Mouse (Mus musculus) kidney, postnatal 0 days (tissue): ENCODE measurements at regions not wholly inside any gene's neighbourhood (a gene's known extent, or its start where the extent isn't known, plus 50 kb on each side); places are given as distances from the start of the nearest gene placed in this dataset.

Source experiments
- ATAC-seq: fragments of 200-750 bp; cut with Nextera tagmentation; replicated peaks from 2 replicates; pipeline ENCODE4 v1.8.0; 2017; ENCODE audit warnings: low read depth, moderate number of reproducible peaks, moderate TSS enrichment, moderate library complexity; ENCODE audit not compliant: low FRiP score
- DNase-seq: peaks from one replicate; pipeline ENCODE4 v3.0.0-alpha.2; 2016; ENCODE audit warnings: low spot score
- H3K27ac ChIP-seq: fragments of 300-500 bp; sonication (generic); 2 replicates; pipeline ENCODE4 v1.5.1; 2014; ENCODE audit warnings: mild to moderate bottlenecking
- H3K27me3 ChIP-seq: fragments of 300-500 bp; sonication (generic); 2 replicates; pipeline ENCODE4 v1.6.1; 2014; ENCODE audit warnings: low read length, mixed read lengths; ENCODE audit not compliant: insufficient read depth
- H3K36me3 ChIP-seq: fragments of 300-500 bp; sonication (generic); 2 replicates; pipeline ENCODE4 v1.6.1; 2014; ENCODE audit warnings: low read length, mixed read lengths; ENCODE audit not compliant: insufficient read depth
- H3K4me1 ChIP-seq: fragments of 300-500 bp; sonication (generic); replicated peaks from 2 replicates; pipeline ENCODE4 v1.6.1; 2014; ENCODE audit warnings: antibody characterized with exemption, low read length, mixed read lengths; ENCODE audit not compliant: insufficient read depth
- H3K4me2 ChIP-seq: fragments of 300-500 bp; sonication (generic); 2 replicates; pipeline ENCODE4 v1.6.1; 2014; ENCODE audit warnings: mild to moderate bottlenecking, low read length, moderate library complexity, mixed read lengths
- H3K4me3 ChIP-seq: fragments of 300-500 bp; sonication (generic); replicated peaks from 2 replicates; pipeline ENCODE4 v1.5.1; 2014; ENCODE audit warnings: low read depth, low read length
- H3K9ac ChIP-seq: fragments of 300-500 bp; sonication (generic); 2 replicates; pipeline ENCODE4 v1.6.1; 2014; ENCODE audit warnings: low read depth, low read length
- H3K9me3 ChIP-seq: fragments of 300-500 bp; sonication (generic); replicated peaks from 2 replicates; pipeline ENCODE4 v1.6.1; 2016; ENCODE audit warnings: low read length, inconsistent platforms, mixed read lengths
- CTCF ChIP-seq: IDR thresholded peaks from 2 replicates; pipeline ENCODE4 v1.5.1; 2016; ENCODE audit warnings: antibody characterized with exemption, low read depth, mild to moderate bottlenecking, moderate library complexity
- WGBS: fragments of 180-500 bp; shearing (Covaris S2); extraction: QIAGEN DNeasy Blood & Tissue Kit; methylation state at CpG from one replicate; pipeline ENCODE4 v1.1.7; 2014; 5-methylcytosine and 5-hydroxymethylcytosine counted together

DNA sequence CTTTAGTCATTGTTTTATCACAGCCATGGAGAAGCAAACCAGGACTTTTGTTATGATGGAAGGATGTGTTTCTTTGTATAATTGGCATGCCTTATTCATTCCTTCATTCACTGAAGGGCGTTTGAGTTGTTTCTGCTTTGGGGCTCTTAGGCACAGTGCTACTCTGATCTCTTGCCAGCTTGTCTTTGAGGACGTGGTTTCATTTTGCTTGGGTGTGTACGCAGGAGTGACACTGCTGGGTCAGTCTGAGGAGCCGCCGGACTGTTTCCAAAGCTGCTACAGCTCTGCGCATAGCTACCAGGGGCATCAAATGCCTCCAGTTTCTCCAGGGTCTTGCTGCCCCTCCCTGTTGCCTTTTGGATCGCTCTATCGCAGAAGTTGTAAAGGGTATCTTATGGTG lies 141.9 kb downstream of the 1500009L16Rik start:
- H3K36me3 ChIP-seq, result no peaks in the 10 kb centered on the region
- WGBS, result 82% methylated on average over 8 of the region's 8 CpGs
- no peaks in the 10 kb centered on the region for H3K27me3 ChIP-seq
- no peak for ATAC-seq
- no peak for TF ChIP-seq CTCF
- H3K4me3 ChIP-seq, result no peak overlapping the region
- no peaks in the 10 kb centered on the region for H3K9me3 ChIP-seq
- H3K4me1 ChIP-seq, result no peaks in the 10 kb centered on the region
- DNase-seq, result no peak
- no peak overlapping the region for H3K27ac ChIP-seq
- H3K4me2 ChIP-seq, result no peak overlapping the region
- no peak overlapping the region for H3K9ac ChIP-seq

DNA sequence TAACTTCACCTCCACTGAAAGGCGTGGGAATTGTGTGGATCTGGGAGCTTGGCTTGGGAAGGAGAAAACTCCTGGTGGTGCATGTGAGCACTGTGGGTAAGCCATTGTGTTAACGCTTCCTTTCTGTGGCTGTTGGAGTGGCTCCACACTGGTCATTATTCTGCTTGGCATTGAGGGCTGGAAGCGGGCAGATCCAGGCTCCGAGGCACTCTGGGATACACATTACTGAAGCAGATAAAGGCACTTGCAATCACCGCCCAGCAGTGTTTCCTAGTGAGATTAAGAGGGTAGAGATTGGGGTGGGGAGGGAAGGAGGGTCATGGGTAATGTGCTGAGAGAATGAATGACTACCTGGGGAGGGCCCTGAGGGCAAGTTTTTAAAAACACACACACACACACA lies 143.3 kb downstream of the 1500009L16Rik start:
- Histone ChIP-seq H3K4me2 (no peak overlapping the region), H3K27ac (no peak overlapping the region), H3K36me3 (no peaks in the 10 kb centered on the region), H3K27me3 (no peaks in the 10 kb centered on the region), H3K4me3 (no peak overlapping the region), H3K9ac (no peak overlapping the region), H3K9me3 (no peaks in the 10 kb centered on the region), H3K4me1 (no peaks in the 10 kb centered on the region)
- no peak for TF ChIP-seq CTCF
- ATAC-seq (no peak), DNase-seq (no peak)
- 70% methylated on average over 5 of the region's 5 CpGs for whole genome bisulfite sequencing

DNA sequence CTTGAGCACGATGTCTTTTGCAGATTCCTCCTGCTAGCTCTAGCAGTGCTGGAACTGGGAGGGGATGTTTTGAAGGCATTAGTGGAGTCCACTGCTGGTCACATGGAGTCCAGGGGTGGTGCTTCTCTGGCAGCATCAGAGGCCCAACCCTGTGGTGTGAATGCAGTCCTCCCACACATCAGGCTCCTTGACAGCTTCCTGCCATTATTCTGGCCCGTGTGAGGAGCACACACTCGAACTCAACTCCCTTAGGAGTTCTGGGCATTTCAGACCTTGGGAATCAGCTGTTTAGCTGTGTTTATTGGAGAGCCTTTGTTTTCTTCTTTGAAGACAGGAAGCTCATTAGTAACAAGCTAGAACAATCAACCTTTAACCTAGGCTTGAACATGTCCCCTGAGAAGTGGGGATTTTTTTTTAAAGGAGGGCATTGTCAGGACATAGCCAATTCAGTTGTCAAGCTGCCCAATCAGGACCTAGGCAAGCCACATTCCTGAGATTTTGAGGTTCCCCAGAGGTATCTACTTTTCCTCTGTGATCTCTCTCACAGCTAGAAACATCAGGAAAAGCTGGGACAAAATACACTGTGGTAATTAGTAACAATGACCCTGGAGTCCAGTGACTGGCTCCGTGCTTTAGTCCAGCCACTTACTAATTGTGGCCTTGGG lies 149.2 kb downstream of the 1500009L16Rik start:
- H3K9me3 ChIP-seq, result no peaks in the 10 kb centered on the region
- no peak for ATAC-seq
- TF ChIP-seq CTCF, result no peak
- H3K27ac ChIP-seq, result no peak overlapping the region
- H3K36me3 ChIP-seq, result no peaks in the 10 kb centered on the region
- no peak overlapping the region for H3K4me3 ChIP-seq
- H3K27me3 ChIP-seq, result no peaks in the 10 kb centered on the region
- DNase-seq, result peak; percentile 59
- H3K4me2 ChIP-seq, result no peak overlapping the region
- no peak overlapping the region for H3K9ac ChIP-seq
- H3K4me1 ChIP-seq, result no peaks in the 10 kb centered on the region
- 25% methylated on average over 4 of the region's 4 CpGs for WGBS

DNA sequence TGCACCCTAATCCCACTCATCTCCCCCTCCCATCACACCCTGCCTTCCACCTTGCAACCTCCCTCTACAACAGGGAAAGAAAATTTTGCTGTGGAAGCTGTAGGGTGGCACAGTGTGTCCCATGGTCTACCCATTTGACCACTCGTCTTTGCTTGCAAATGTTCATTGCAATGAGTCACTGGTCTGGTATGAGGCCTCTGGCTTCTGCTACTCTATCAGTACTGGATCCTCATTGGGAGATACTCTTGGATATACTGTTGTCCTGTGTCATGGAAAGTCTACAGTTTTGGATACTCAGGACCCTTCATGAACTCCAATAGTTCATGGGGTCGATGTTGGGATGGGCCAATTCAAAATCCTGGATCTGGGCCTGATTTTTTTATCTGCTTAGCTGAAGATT lies 156.1 kb downstream of the 1500009L16Rik start:
- H3K4me3 ChIP-seq, result no peak overlapping the region
- no peaks in the 10 kb centered on the region for H3K4me1 ChIP-seq
- H3K27ac ChIP-seq, result no peak overlapping the region
- H3K36me3 ChIP-seq, result no peaks in the 10 kb centered on the region
- H3K4me2 ChIP-seq, result no peak overlapping the region
- H3K9me3 ChIP-seq, result no peaks in the 10 kb centered on the region
- H3K27me3 ChIP-seq, result no peaks in the 10 kb centered on the region
- no peak for ATAC-seq
- WGBS, result 83% methylated on average over 2 of the region's 2 CpGs
- no peak for TF ChIP-seq CTCF
- no peak overlapping the region for H3K9ac ChIP-seq
- no peak for DNase-seq

DNA sequence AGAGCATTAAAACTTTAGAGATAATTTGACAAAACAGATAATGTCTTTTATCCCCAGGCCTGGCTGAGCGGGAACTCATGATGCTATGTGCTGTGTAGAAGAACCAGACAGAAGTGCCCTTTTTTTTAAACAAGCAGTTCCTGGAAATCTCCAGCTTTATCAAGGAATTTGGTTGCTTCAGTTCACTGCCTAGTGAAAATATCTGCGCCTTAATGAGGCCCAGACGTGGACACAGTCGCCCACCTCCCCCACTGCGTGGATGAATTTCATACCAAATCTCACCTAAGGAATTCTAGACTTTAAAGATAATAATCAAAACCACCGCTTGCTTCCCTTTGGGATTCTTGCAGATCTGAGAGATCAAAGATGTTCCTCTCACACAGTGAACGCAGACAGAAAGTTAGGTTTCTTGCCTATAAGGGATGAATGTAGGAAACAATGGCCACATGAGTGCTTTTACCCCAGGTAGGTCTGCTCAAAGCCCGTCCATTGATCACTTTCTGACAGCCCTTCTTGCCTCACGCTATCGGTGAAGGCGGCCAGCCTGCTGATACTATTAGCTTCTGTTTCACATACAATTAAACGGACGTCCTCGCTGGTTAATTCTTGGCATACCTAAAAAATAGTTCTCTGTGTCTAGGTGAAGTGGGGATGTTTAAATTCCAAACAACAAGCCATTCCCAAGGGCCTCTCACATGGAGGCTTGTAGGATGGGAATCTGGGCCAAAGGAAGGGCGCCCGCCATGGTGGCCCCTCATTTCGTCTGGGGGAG lies 159.6 kb downstream of the 1500009L16Rik start:
- Histone ChIP-seq H3K36me3 (no peaks in the 10 kb centered on the region), H3K27me3 (no peaks in the 10 kb centered on the region), H3K4me2 (no peak overlapping the region), H3K9ac (no peak overlapping the region), H3K4me3 (no peak overlapping the region), H3K4me1 (no peaks in the 10 kb centered on the region), H3K9me3 (no peaks in the 10 kb centered on the region), H3K27ac (no peak overlapping the region)
- peak; percentile 31 for DNase-seq
- WGBS, result 41% methylated on average over 17 of the region's 17 CpGs
- no peak for TF ChIP-seq CTCF
- ATAC-seq, result no peak

DNA sequence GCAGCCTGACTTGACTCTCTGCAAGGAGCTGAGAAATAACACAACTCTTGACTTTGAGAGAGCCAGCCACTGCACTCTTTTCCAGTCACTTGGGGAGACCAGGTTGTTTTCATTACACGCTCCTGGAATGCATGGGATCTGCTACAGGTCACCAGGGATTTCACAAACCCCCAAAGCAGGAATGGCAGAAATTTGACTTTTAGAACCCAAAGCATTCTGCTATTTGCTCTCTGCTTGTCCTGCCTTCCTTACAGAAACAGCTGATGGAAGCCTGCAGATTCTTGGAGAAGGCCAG lies 160.2 kb downstream of the 1500009L16Rik start:
- no peak for ATAC-seq
- no peaks in the 10 kb centered on the region for H3K27me3 ChIP-seq
- H3K4me3 ChIP-seq, result no peak overlapping the region
- no peak overlapping the region for H3K9ac ChIP-seq
- 46% methylated on average over 1 of the region's 1 CpGs for WGBS
- TF ChIP-seq CTCF, result no peak
- no peak overlapping the region for H3K4me2 ChIP-seq
- H3K36me3 ChIP-seq, result no peaks in the 10 kb centered on the region
- no peaks in the 10 kb centered on the region for H3K4me1 ChIP-seq
- no peak overlapping the region for H3K27ac ChIP-seq
- H3K9me3 ChIP-seq, result no peaks in the 10 kb centered on the region
- DNase-seq, result peak; percentile 46
